Mouse (Mus musculus) limb, embryonic 14.5 days (tissue): ENCODE data around the gene AI481877. TPM values are rescaled to one million over a fixed set of nuclear protein-coding genes. Genes with fewer than 3 reads are reported as not detected.
"Not testable (repeated sequence)": the region's sequence is repeated elsewhere in the genome, so short reads cannot be mapped to it uniquely, and the experiment has no call there.

ENCODE experiments used
- ATAC-seq: fragments of 200-750 bp; cut with Nextera tagmentation; 2 replicates; pipeline ENCODE4 v1.8.0; 2017; ENCODE audit warnings: low read depth, moderate number of reproducible peaks, moderate TSS enrichment; ENCODE audit not compliant: low FRiP score
- DNase-seq: peaks from one replicate; pipeline ENCODE4 v3.0.0-alpha.2; 2015; ENCODE audit warnings: low spot score
- H3K27ac ChIP-seq: fragments of 300-500 bp; sonication (generic); replicated peaks from 2 replicates; pipeline ENCODE4 v1.5.1; 2014; ENCODE audit warnings: low read depth, mild to moderate bottlenecking, low read length, moderate library complexity, mixed read lengths
- H3K27me3 ChIP-seq: fragments of 300-500 bp; sonication (generic); 2 replicates; pipeline ENCODE4 v1.6.1; 2014; ENCODE audit warnings: low read length, mixed read lengths; ENCODE audit not compliant: control insufficient read depth, insufficient read depth
- H3K36me3 ChIP-seq: fragments of 300-500 bp; sonication (generic); 2 replicates; pipeline ENCODE4 v1.6.1; 2014; ENCODE audit warnings: mild to moderate bottlenecking, low read length, moderate library complexity, mixed read lengths; ENCODE audit not compliant: control insufficient read depth, insufficient read depth
- H3K4me1 ChIP-seq: fragments of 300-500 bp; sonication (generic); 2 replicates; pipeline ENCODE4 v1.6.1; 2014; ENCODE audit warnings: antibody characterized with exemption, low read length, mixed read lengths; ENCODE audit not compliant: control insufficient read depth, insufficient read depth
- H3K4me2 ChIP-seq: fragments of 300-500 bp; sonication (generic); replicated peaks from 2 replicates; pipeline ENCODE4 v1.6.1; 2014; ENCODE audit warnings: low read depth, mild to moderate bottlenecking, low read length, moderate library complexity; ENCODE audit not compliant: severe bottlenecking
- H3K4me3 ChIP-seq: fragments of 300-500 bp; sonication (generic); replicated peaks from 2 replicates; pipeline ENCODE4 v1.5.1; 2014; ENCODE audit warnings: low read length
- H3K9ac ChIP-seq: fragments of 300-500 bp; sonication (generic); 2 replicates; pipeline ENCODE4 v1.6.1; 2014; ENCODE audit warnings: mild to moderate bottlenecking, low read depth, low read length, moderate library complexity; ENCODE audit not compliant: severe bottlenecking
- H3K9me3 ChIP-seq: fragments of 300-500 bp; sonication (generic); 2 replicates; pipeline ENCODE4 v1.6.1; 2016; ENCODE audit warnings: low read length; ENCODE audit not compliant: control insufficient read depth
- POLR2A ChIP-seq: fragments of 200-500 bp; IDR thresholded peaks from 2 replicates; pipeline ENCODE4 v1.8.0; 2012; ENCODE audit warnings: inconsistent platforms, mild to moderate bottlenecking, moderate library complexity, borderline replicate concordance; ENCODE audit not compliant: insufficient read depth, insufficient read length; ENCODE audit errors: extremely low read depth
- WGBS: fragments of 180-500 bp; shearing (Covaris S2); extraction: QIAGEN DNeasy Blood & Tissue Kit; methylation state at CpG from one replicate; pipeline ENCODE4 v1.1.7; 2014; 5-methylcytosine and 5-hydroxymethylcytosine counted together
- polyA plus RNA-seq, 2 experiments: library from polyadenylated mRNA; depleted of rRNA in 1 of 2; stranded (reverse) in 1 of 2; unstranded in 1 of 2; fragments of >200 nt; fragmentation: Nextera tagmentation in 1 of 2; extraction: Ambion mirVana in 1 of 2; gene quantifications; 2 replicates each; pipeline versions ENCODE4 v1.2.1 to v1.2.3; 2012 to 2014

The AI481877 gene
- polyA plus RNA-seq (2012; rRNA removed) = not detected in 2 replicates
- polyA plus RNA-seq (2014; fragmentation: Nextera tagmentation; extraction: Ambion mirVana) = not detected in 2 replicates

- WGBS = 78% methylated on average over 2 of the region's 6 CpGs
- H3K4me2 ChIP-seq, H3K4me3 ChIP-seq, H3K36me3 ChIP-seq, H3K9me3 ChIP-seq, DNase-seq, H3K27ac ChIP-seq, ATAC-seq, H3K27me3 ChIP-seq, H3K9ac ChIP-seq, H3K4me1 ChIP-seq: not testable (repeated sequence)
Observed at GRCm38 (mm10) chr4:59138507-59139033, at the start of gene AI481877. AI481877 (minus strand) TSS chr4:59138983.

- no peak for ATAC-seq
Observed at GRCm38 (mm10) chr4:59188474-59188801, 49.7 kb upstream of the AI481877 start.

GRCm38 (mm10) chr4:59187289-59187688 is 48.5 kb upstream of the AI481877 start:
- WGBS = 28% methylated on average over 3 of the region's 3 CpGs
- TF ChIP-seq POLR2A = no peak
- H3K9me3 ChIP-seq = no peaks in the 10 kb centered on the region

More at GRCm38 (mm10) chr4:59188474-59188801, 49.7 kb upstream of the AI481877 start:
- WGBS = 26% methylated on average over 4 of the region's 4 CpGs
- peak overlapping the region; percentile 85 for H3K4me2 ChIP-seq
- H3K4me1 ChIP-seq = peaks cover 4% of the 10 kb centered on the region; the same call in 1 of the 2 replicates
- H3K9ac ChIP-seq = peak overlapping the region; percentile 96; the same call in 1 of the 2 replicates
- DNase-seq = no peak
- H3K9me3 ChIP-seq = no peaks in the 10 kb centered on the region
- TF ChIP-seq POLR2A = no peak
- H3K36me3 ChIP-seq = no peaks in the 10 kb centered on the region
- peak overlapping the region; percentile 92 for H3K4me3 ChIP-seq
- no peak overlapping the region for H3K27ac ChIP-seq
- no peaks in the 10 kb centered on the region for H3K27me3 ChIP-seq

GRCm38 (mm10) chr4:59185671-59186070 is 46.9 kb upstream of the AI481877 start:
- 51% methylated on average over 3 of the region's 3 CpGs for WGBS

More at GRCm38 (mm10) chr4:59187289-59187688, 48.5 kb upstream of the AI481877 start:
- no peak for ATAC-seq
- no peaks in the 10 kb centered on the region for H3K27me3 ChIP-seq
- H3K27ac ChIP-seq = no peak overlapping the region
- H3K4me2 ChIP-seq = no peak overlapping the region
- H3K9ac ChIP-seq = no peak overlapping the region
- DNase-seq = peak; percentile 50
- H3K4me1 ChIP-seq = peaks cover 4% of the 10 kb centered on the region; the same call in 1 of the 2 replicates
- H3K4me3 ChIP-seq = no peak overlapping the region
- no peaks in the 10 kb centered on the region for H3K36me3 ChIP-seq

GRCm38 (mm10) chr4:59181320-59182271 is 42.8 kb upstream of the AI481877 start:
- no peaks in the 10 kb centered on the region for H3K9me3 ChIP-seq
- no peak for TF ChIP-seq POLR2A
- H3K4me2 ChIP-seq = no peak overlapping the region
- peaks cover 11% of the 10 kb centered on the region; the same call in 1 of the 2 replicates for H3K4me1 ChIP-seq
- no peaks in the 10 kb centered on the region for H3K27me3 ChIP-seq
- no peak overlapping the region for H3K4me3 ChIP-seq
- H3K36me3 ChIP-seq = no peaks in the 10 kb centered on the region
- 25% methylated on average over 5 of the region's 5 CpGs for WGBS
- ATAC-seq (no peak), DNase-seq (no peak)
- H3K27ac ChIP-seq = no peak overlapping the region
- no peak overlapping the region for H3K9ac ChIP-seq

More at GRCm38 (mm10) chr4:59185671-59186070, 46.9 kb upstream of the AI481877 start:
- no peak for TF ChIP-seq POLR2A
- no peak overlapping the region for H3K9ac ChIP-seq
- H3K27me3 ChIP-seq = no peaks in the 10 kb centered on the region
- H3K9me3 ChIP-seq = no peaks in the 10 kb centered on the region
- no peak overlapping the region for H3K27ac ChIP-seq
- H3K4me2 ChIP-seq = no peak overlapping the region
- no peak for ATAC-seq
- H3K36me3 ChIP-seq = no peaks in the 10 kb centered on the region
- peaks cover 15% of the 10 kb centered on the region; the same call in 1 of the 2 replicates for H3K4me1 ChIP-seq
- H3K4me3 ChIP-seq = no peak overlapping the region
- no peak for DNase-seq
